Mouse (Mus musculus) monocyte, adult 2 months (primary cell): ENCODE results near the gene Clca4b.
"Not testable (repeated sequence)": the region's sequence is repeated elsewhere in the genome, so short reads cannot be mapped to it uniquely, and the experiment has no call there.

Experiments used
- DNase-seq, 2 experiments: peaks; one replicate each; pipeline ENCODE4 v3.0.0; 2022; ENCODE audit warnings: low spot score in 2 of 2, low read depth in 1 of 2

Gene Clca4b

DNA sequence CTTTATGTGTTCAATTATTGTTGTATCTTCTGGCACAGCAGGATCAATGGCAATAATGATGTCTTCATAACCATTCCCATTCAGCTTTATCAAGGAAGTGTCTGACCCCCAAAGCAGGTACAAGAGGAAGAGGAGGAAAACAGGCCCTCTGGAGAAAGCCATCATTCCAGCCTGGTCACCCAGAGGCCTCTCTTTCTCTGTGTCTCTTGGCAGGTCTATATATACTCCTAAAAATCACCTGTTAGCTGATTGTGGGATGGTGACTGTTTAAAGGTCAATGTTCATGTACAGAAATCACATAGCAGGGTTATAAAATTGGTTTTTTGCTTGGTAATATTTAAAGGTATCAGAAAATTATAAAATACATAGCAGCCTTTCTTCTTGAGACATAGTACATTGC is at the start of gene Clca4b:
Gene Clca4b (minus strand): TSS at position 195 of the 400 bp plus-strand sequence.
- no peak for DNase-seq

GRCm38 (mm10) chr3:144980551-144980950 is 48.2 kb upstream of the Clca4b start:
- DNase-seq: no peak

DNA sequence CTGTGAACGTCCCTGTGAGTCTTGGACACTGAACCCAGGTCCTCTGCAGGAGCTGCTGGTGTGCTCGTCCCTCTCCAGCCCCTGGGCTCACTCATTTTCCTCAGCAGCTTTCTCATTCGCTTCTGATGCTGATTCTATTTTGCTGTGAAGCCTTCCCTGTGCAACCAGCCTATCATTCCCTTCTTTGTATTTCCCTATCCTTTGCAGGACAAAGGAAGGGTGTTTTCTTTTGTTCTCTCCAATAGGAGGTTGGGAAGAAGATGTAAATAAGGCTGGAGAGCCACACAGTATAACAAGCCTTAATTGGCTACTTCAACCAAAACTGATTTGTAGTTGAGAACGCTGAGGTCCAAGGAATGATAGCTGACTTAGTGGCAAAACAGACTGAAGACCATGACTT is 45.3 kb upstream of the Clca4b start:
- no peak for DNase-seq

GRCm38 (mm10) chr3:144976091-144976490 is 43.8 kb upstream of the Clca4b start:
- DNase-seq: no peak

- no peak for DNase-seq
Observed at GRCm38 (mm10) chr3:144974945-144975344, 42.6 kb upstream of the Clca4b start, which contains the start of gene Clca4a. TSS of gene Clca4a (minus strand) at chr3:144975045.

DNA sequence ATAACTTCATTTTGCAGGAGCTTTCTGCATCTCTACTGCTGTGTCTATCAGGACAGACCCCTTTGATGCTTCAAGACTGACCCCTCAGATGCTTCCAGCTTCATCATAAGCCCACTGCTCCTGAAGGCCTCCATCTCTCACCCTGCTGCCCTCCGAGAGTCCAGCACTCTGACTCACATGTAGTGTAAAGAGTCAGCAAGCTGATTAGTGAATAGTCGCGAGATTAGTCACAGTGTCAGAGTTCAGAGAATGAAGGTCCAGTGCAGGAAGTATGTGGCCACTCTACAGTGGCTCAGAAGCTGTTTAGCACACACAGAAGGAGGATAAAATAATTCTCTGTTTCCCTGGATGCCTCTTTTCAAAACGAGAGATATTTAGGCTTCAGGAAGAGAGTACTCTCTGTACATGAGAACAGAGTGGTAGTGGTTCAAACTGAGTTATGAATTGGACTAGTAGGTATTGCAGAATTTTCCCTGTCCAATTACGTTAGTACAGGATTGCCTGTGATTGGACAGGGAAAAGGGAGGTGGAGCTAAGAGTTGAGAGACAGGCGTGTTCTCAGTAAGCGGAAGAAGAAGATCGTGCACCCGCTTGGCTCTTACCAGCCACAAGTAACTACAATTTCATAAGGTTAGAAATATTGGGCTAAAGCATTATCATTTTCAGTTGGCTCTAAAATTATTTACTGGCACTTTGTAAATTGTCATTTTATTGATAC is 39.4 kb upstream of the Clca4b start:
- DNase-seq: no peak

DNA sequence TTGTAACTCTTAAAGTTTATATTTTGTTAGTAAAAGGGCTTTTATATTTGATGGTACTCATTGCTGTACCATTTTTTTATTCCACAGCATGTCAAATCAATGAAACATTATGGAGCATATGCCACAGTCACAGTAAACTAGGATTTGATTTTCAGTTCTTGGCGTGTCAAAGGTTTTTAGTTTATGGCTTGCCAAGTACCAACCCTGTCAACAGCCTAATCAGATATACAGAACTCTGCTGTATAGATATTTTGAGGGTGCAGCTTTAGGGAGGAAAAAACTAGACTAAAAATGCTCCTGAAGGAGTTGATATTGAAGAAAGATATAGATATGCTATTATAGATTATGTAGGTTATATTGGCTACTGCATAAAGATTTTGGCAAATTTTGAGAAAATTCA is 37.4 kb upstream of the Clca4b start:
- no peak for DNase-seq

DNA sequence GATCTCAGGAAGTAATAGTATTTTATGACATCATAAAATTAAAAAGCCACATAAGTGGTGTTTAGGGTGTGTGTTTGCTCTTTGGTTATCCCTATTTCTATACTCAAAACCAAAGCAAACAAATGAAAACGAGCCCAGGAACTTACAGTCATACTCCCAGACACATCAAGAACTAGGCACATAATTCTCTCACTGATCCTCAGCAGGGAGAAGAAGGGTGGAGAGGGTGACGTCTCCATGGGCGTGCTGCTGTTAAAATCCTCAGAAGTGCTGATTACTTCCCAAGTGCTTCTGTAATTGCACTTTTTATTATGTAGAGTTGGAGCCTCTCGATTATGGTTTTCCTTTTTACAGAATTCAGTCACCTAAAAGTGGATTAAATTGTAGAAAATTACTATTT is 33.7 kb upstream of the Clca4b start:
- DNase-seq: no peak

DNA sequence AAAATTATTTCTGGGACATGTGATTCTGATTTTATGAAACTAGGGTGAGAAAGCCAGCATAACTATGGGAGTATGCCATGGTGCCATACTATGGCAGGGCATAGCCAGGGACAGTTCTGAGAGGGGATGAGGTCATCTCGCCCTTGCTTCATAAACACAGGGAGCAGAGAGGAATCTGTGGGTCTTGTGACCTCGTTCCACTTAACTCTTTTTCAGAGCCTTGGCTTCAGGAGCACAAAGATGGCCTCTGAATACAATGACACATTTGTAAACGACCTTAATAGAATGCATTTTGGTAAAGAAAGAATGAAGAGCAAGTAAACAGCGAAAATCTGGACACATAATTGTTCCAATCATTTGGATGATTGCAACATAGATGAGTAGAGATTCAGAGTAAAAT is 18.5 kb upstream of the Clca4b start:
- DNase-seq: no peak

GRCm38 (mm10) chr3:144947376-144947775 is 15.0 kb upstream of the Clca4b start:
- not testable (repeated sequence) for DNase-seq

- DNase-seq: not testable (repeated sequence)
Observed at GRCm38 (mm10) chr3:144933625-144934024, 1.3 kb upstream of the Clca4b start.

GRCm38 (mm10) chr3:144933011-144933491 is 722 bp upstream of the Clca4b start:
- no peak for DNase-seq

GRCm38 (mm10) chr3:144914014-144914413 is 18.3 kb downstream of the Clca4b start:
- no peak for DNase-seq

DNA sequence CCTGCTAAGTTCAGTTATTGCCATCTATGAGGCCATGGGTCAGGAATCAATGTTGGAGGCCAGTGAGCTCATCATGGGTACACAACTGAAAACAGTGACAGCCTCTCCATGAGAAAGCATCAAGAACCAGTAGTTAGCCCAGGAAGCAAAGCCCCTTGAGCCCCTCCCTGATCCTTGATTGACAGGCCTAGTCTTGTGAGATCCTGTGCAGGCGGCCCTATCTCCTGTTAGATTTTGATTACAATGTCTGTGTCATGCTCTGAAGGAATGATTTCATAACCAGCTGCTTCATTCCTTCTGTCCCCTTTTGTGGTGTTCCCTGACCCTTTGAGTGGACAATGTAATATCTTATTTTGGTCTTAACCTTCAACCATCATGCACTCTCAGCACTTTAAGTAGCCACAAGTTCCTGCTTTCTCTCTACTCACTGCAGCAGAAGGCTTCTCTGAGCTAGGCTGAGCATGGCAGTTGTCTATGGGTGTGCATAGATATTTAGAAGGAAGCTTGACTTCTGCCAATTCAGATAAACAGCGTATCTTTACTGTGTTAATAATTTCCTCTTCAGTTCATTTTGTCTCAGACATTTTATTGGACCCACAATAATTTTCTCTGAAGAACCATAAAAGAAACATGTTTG is 35.2 kb downstream of the Clca4b start:
- DNase-seq: no peak

DNA sequence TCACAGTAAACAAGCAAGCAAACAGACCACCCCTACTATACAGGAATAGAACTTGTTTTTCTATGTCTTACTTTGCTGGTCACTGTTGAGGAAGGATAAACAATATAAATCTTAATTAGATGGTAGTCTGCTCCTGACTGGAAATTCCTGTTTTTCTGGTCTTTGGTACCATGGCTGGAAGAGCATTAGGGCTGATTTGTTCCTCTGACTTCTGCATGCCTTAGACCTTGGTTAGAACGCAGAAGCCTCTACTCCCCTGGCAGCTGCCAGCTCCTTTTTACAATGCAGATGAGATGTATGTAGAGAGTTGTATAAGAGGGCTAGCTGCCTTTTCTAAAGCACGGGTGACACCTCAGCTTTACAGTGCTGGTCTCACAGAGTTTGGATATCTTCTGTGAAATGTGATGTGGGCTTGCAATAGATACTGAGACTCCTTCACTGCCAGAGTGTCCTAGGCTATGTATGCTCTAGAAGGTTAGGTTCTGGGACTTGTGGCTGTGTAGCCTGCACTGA is 42.0 kb downstream of the Clca4b start:
- no peak for DNase-seq

GRCm38 (mm10) chr3:144886957-144887356 is 45.4 kb downstream of the Clca4b start:
- no peak for DNase-seq

- not testable (repeated sequence) for DNase-seq
Observed at GRCm38 (mm10) chr3:144872012-144872411, 60.3 kb downstream of the Clca4b start.
